In the genomic region with DNA sequence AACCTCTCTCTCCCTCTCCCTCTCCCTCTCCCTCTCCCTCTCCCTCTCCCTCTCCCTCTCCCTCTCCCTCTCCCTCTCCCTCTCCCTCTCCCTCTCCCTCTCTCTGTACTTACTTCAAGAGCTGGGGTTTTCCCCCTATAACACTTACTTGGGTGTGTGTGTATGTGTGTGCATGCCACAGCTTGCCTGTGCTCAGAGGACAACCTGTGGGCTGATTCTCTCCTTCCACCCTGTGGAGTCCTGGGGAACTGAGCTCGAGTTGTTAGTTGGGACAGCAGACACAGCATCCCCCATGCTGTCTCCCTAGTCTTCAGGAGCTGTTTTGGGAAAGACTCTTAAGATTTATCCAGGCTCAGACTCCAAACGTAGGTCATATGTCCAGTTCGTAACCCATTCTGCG, we compare ENCODE assay signal across 27 mouse cellular contexts. TPM values are rescaled to one million over a fixed set of nuclear protein-coding genes. Genes with fewer than 3 reads are reported as not detected.
DNase-seq lines count a peak whose midpoint lies in the region; ATAC-seq and TF ChIP-seq lines count a peak whose summit lies in the region.
"Had no signal": no experiment of that assay in that cellular context is flagged by ENCODE, and none has a peak within 500 bp of the region (broad histone marks: within the 10 kb centered on the region; RNA-seq: fewer than 3 reads in every experiment).

No protein-coding gene starts in this region.

- no peak overlapping the region for H3K4me3 ChIP-seq in forebrain, embryonic 10.5 days
- no peak overlapping the region for H3K4me3 ChIP-seq in forebrain, embryonic 11.5 days (ENCODE audit: low read depth, low read length)
- H3K4me3 ChIP-seq in lung, embryonic 14.5 days (ENCODE audit: low read depth, low read length) = no peak overlapping the region
- no peak overlapping the region for H3K4me3 ChIP-seq in embryonic facial prominence, embryonic 12.5 days
- H3K4me3 ChIP-seq: gastrocnemius, adult 2 months; heart, embryonic 12.5 days; hindbrain, embryonic 15.5 days; liver, embryonic 13.5 days; lung, embryonic 15.5 days; midbrain, embryonic 13.5 days; neural tube, embryonic 13.5 days had no signal

- H3K36me3 ChIP-seq in forebrain, embryonic 10.5 days (replicated peaks) = no peaks in the 10 kb centered on the region
- H3K36me3 ChIP-seq in forebrain, embryonic 11.5 days (ENCODE audit: control insufficient read depth, insufficient read depth, low read length) = no peaks in the 10 kb centered on the region
- H3K36me3 ChIP-seq in lung, embryonic 14.5 days (ENCODE audit: insufficient read depth) = no peaks in the 10 kb centered on the region
- H3K36me3 ChIP-seq in embryonic facial prominence, embryonic 12.5 days = no peaks in the 10 kb centered on the region
- H3K36me3 ChIP-seq: heart, embryonic 12.5 days; hindbrain, embryonic 15.5 days; liver, embryonic 13.5 days; lung, embryonic 15.5 days; midbrain, embryonic 13.5 days; neural tube, embryonic 13.5 days had no signal

- H3K9ac ChIP-seq in forebrain, embryonic 11.5 days (ENCODE audit: low read length) = no peak overlapping the region
- no peak overlapping the region for H3K9ac ChIP-seq in lung, embryonic 14.5 days
- no peak overlapping the region for H3K9ac ChIP-seq in embryonic facial prominence, embryonic 12.5 days
- H3K9ac ChIP-seq: heart, embryonic 12.5 days; hindbrain, embryonic 15.5 days; liver, embryonic 13.5 days; lung, embryonic 15.5 days; midbrain, embryonic 13.5 days; neural tube, embryonic 13.5 days had no signal

- H3K9me3 ChIP-seq in forebrain, embryonic 10.5 days = 0 out of 2 replicates have a peak, but pooled peaks cover 6% of the 10 kb centered on the region
- no peaks in the 10 kb centered on the region for H3K9me3 ChIP-seq in forebrain, embryonic 11.5 days (ENCODE audit: control insufficient read depth, low read length)
- no peaks in the 10 kb centered on the region for H3K9me3 ChIP-seq in lung, embryonic 14.5 days (ENCODE audit: low read depth, low read length)
- no peaks in the 10 kb centered on the region for H3K9me3 ChIP-seq in embryonic facial prominence, embryonic 12.5 days
- H3K9me3 ChIP-seq: hindbrain, embryonic 15.5 days; lung, embryonic 15.5 days; midbrain, embryonic 13.5 days; neural tube, embryonic 13.5 days had no signal

- no peak overlapping the region for H3K4me2 ChIP-seq in forebrain, embryonic 11.5 days (ENCODE audit: low read depth, low read length, severe bottlenecking)
- H3K4me2 ChIP-seq in lung, embryonic 14.5 days = no peak overlapping the region
- H3K4me2 ChIP-seq in embryonic facial prominence, embryonic 12.5 days (replicated peaks) = no peak overlapping the region
- H3K4me2 ChIP-seq: heart, embryonic 12.5 days; hindbrain, embryonic 15.5 days; liver, embryonic 13.5 days; lung, embryonic 15.5 days; midbrain, embryonic 13.5 days; neural tube, embryonic 13.5 days had no signal

- no peaks in the 10 kb centered on the region for H3K27me3 ChIP-seq in forebrain, embryonic 10.5 days (ENCODE audit: poor library complexity, severe bottlenecking)
- H3K27me3 ChIP-seq in forebrain, embryonic 11.5 days (ENCODE audit: control insufficient read depth, insufficient read depth, low read length) = no peaks in the 10 kb centered on the region
- H3K27me3 ChIP-seq in lung, embryonic 14.5 days (ENCODE audit: insufficient read depth, low read length) = no peaks in the 10 kb centered on the region
- H3K27me3 ChIP-seq in embryonic facial prominence, embryonic 12.5 days = no peaks in the 10 kb centered on the region
- H3K27me3 ChIP-seq: heart, embryonic 12.5 days; hindbrain, embryonic 15.5 days; liver, embryonic 13.5 days; lung, embryonic 15.5 days; midbrain, embryonic 13.5 days; neural tube, embryonic 13.5 days had no signal

- TF ChIP-seq CTCF in lung, embryonic 14.5 days (IDR thresholded peaks at IDR 0.05; ENCODE audit: low read depth) = 0 out of 2 replicates have a peak, but pooled peaks have one; percentile 11

- DNase-seq in forebrain, embryonic 10.5 days (ENCODE audit: extremely low spot score, low spot score) = no peak
- no peak for DNase-seq in forebrain, embryonic 11.5 days (ENCODE audit: low spot score)
- DNase-seq in lung, embryonic 14.5 days = no peak
- no peak for DNase-seq in lung, postnatal 36 days
- no peak for DNase-seq in embryo, embryonic 10 days (ENCODE audit: low spot score)
- no peak for DNase-seq in right cerebral cortex, postnatal 36 days (ENCODE audit: low spot score in 2 of 2)
- DNase-seq: adrenal gland, postnatal 14 days; cerebellum, adult 11-12 months; cerebellum, adult 9-11 months; gastrocnemius, adult 2 months; gastrocnemius, postnatal 36 days; heart, adult 18-20 months; heart, postnatal 10 days; kidney, adult 2 months; layer of hippocampus, postnatal 36 days; left cerebral cortex, postnatal 4 days; liver, embryonic 13.5 days; thymus, postnatal 36 days had no signal

- peaks cover 5% of the 10 kb centered on the region; the same call in 1 of the 2 replicates for H3K4me1 ChIP-seq in forebrain, embryonic 10.5 days
- H3K4me1 ChIP-seq in forebrain, embryonic 11.5 days (replicated peaks; ENCODE audit: control insufficient read depth, insufficient read depth, low read length) = no peaks in the 10 kb centered on the region
- no peaks in the 10 kb centered on the region for H3K4me1 ChIP-seq in lung, embryonic 14.5 days (ENCODE audit: insufficient read depth)
- peaks cover 7% of the 10 kb centered on the region; the same call in 1 of the 2 replicates for H3K4me1 ChIP-seq in embryonic facial prominence, embryonic 12.5 days
- H3K4me1 ChIP-seq: heart, embryonic 12.5 days; hindbrain, embryonic 15.5 days; liver, embryonic 13.5 days; lung, embryonic 15.5 days; midbrain, embryonic 13.5 days; neural tube, embryonic 13.5 days had no signal

- ATAC-seq in forebrain, embryonic 11.5 days (replicated peaks; ENCODE audit: low FRiP score) = no peak
- ATAC-seq in lung, embryonic 14.5 days (ENCODE audit: insufficient read depth) = no peak
- 0 out of 2 replicates have a peak, but pooled peaks have one; percentile 47 for ATAC-seq in embryonic facial prominence, embryonic 12.5 days (ENCODE audit: insufficient number of reproducible peaks, insufficient read depth, low FRiP score, low TSS enrichment)
- ATAC-seq: forebrain, embryonic 16.5 days; inflammation-experienced regulatory T-cells, adult 6 months; midbrain, embryonic 13.5 days had no signal

- 75% methylated on average over 4 of the region's 4 CpGs for WGBS in forebrain, embryonic 10.5 days
- 73% methylated on average over 4 of the region's 4 CpGs for WGBS in forebrain, embryonic 11.5 days
- 62% methylated on average over 4 of the region's 4 CpGs for WGBS in lung, embryonic 14.5 days
- 72% methylated on average over 4 of the region's 4 CpGs for WGBS in embryonic facial prominence, embryonic 12.5 days

- 0 out of 2 replicates have a peak overlapping the region, but pooled peaks have one; percentile 22 for H3K27ac ChIP-seq in forebrain, embryonic 10.5 days
- H3K27ac ChIP-seq in forebrain, embryonic 11.5 days (ENCODE audit: low read depth, low read length) = no peak overlapping the region
- H3K27ac ChIP-seq in lung, embryonic 14.5 days (ENCODE audit: low read depth) = no peak overlapping the region
- H3K27ac ChIP-seq in embryonic facial prominence, embryonic 12.5 days = 0 out of 2 replicates have a peak overlapping the region, but pooled peaks have one; percentile 23
- H3K27ac ChIP-seq: gastrocnemius, adult 2 months; hindbrain, embryonic 15.5 days; liver, embryonic 13.5 days; lung, embryonic 15.5 days; macrophage; midbrain, embryonic 13.5 days; neural tube, embryonic 13.5 days had no signal

RNA-seq across cellular contexts. Expression of gene Kif13a, which starts 37.6 kb away (rescaled TPM):
- 8.0 and 10.6 TPM in 2 replicates for polyA plus RNA-seq in forebrain, embryonic 10.5 days (2016; fragmentation: Nextera tagmentation; extraction: Ambion mirVana)
- 21.6 and 23.1 TPM in 2 replicates for polyA plus RNA-seq in forebrain, embryonic 11.5 days (2014; fragmentation: Nextera tagmentation; extraction: Ambion mirVana)
- polyA plus RNA-seq in lung, embryonic 14.5 days (2014; fragmentation: Nextera tagmentation; extraction: Ambion mirVana) = 35.4 and 40.4 TPM in 2 replicates
- polyA plus RNA-seq in embryonic facial prominence, embryonic 12.5 days (2016; fragmentation: Nextera tagmentation; extraction: Ambion mirVana) = 22.9 and 27.8 TPM in 2 replicates

RNA-seq across cellular contexts. Expression of gene Nhlrc1, which starts 47.3 kb away (rescaled TPM):
- 3.9 and 4.2 TPM in 2 replicates for polyA plus RNA-seq in forebrain, embryonic 10.5 days (2016; fragmentation: Nextera tagmentation; extraction: Ambion mirVana)
- polyA plus RNA-seq in forebrain, embryonic 11.5 days (2014; fragmentation: Nextera tagmentation; extraction: Ambion mirVana) = 5.3 and 6.9 TPM in 2 replicates
- polyA plus RNA-seq in lung, embryonic 14.5 days (2014; fragmentation: Nextera tagmentation; extraction: Ambion mirVana) = 3.5 and 3.8 TPM in 2 replicates
- polyA plus RNA-seq in embryonic facial prominence, embryonic 12.5 days (2016; fragmentation: Nextera tagmentation; extraction: Ambion mirVana) = 4.9 and 5.7 TPM in 2 replicates

Comparison
In these comparisons a context has a peak if more than half of its experiments do, and no peak if none do; other contexts are left out.
1. H3K27ac ChIP-seq: peak in forebrain, embryonic 10.5 days (single experiment) and embryonic facial prominence, embryonic 12.5 days (single experiment); none in forebrain, embryonic 11.5 days (single experiment) and lung, embryonic 14.5 days (single experiment).